ENCODE assay signal across 25 mouse cellular contexts in genomic region chr5:12451089-12451488, GRCm38 (mm10).
"Had no signal": no experiment of that assay in that cellular context is flagged by ENCODE, and none has a peak within 500 bp of the region (broad histone marks: within the 10 kb centered on the region; RNA-seq: fewer than 3 reads in every experiment).

No protein-coding gene starts in this region.

- H3K4me1 ChIP-seq: embryonic facial prominence, embryonic 10.5 days; embryonic facial prominence, embryonic 12.5 days; embryonic facial prominence, embryonic 13.5 days; embryonic facial prominence, embryonic 15.5 days; forebrain, embryonic 10.5 days; forebrain, embryonic 12.5 days; forebrain, embryonic 13.5 days; forebrain, embryonic 15.5 days had no signal

- H3K9me3 ChIP-seq: embryonic facial prominence, embryonic 10.5 days; embryonic facial prominence, embryonic 12.5 days; embryonic facial prominence, embryonic 13.5 days; embryonic facial prominence, embryonic 15.5 days; forebrain, embryonic 10.5 days; forebrain, embryonic 12.5 days; forebrain, embryonic 13.5 days; forebrain, embryonic 15.5 days had no signal

- H3K27me3 ChIP-seq: embryonic facial prominence, embryonic 12.5 days; embryonic facial prominence, embryonic 13.5 days; embryonic facial prominence, embryonic 15.5 days; forebrain, embryonic 12.5 days; forebrain, embryonic 13.5 days; forebrain, embryonic 15.5 days had no signal

- DNase-seq: cerebellum, adult 9-10 months; cerebellum, adult 9-11 months; cerebellum, postnatal 10 days; cerebellum, postnatal 14 days; cerebellum, postnatal 25 days; cerebellum, postnatal 36 days; embryo, embryonic 11 days; forebrain, postnatal 0 days; gastrocnemius, adult 2 months; gastrocnemius, postnatal 10 days; gastrocnemius, postnatal 14 days; gastrocnemius, postnatal 25 days; gastrocnemius, postnatal 36 days; heart, adult 11 months; heart, adult 18-20 months; heart, adult 2 months had no signal

- H3K9ac ChIP-seq: embryonic facial prominence, embryonic 12.5 days; embryonic facial prominence, embryonic 13.5 days; embryonic facial prominence, embryonic 15.5 days; forebrain, embryonic 12.5 days; forebrain, embryonic 13.5 days; forebrain, embryonic 15.5 days; forebrain, postnatal 0 days had no signal

- H3K4me2 ChIP-seq: embryonic facial prominence, embryonic 12.5 days; embryonic facial prominence, embryonic 13.5 days; embryonic facial prominence, embryonic 15.5 days; forebrain, embryonic 12.5 days; forebrain, embryonic 13.5 days; forebrain, embryonic 15.5 days had no signal

- H3K27ac ChIP-seq: embryonic facial prominence, embryonic 10.5 days; embryonic facial prominence, embryonic 12.5 days; embryonic facial prominence, embryonic 13.5 days; embryonic facial prominence, embryonic 15.5 days; forebrain, embryonic 10.5 days; forebrain, embryonic 12.5 days; forebrain, embryonic 13.5 days; forebrain, embryonic 15.5 days; gastrocnemius, adult 2 months; heart, adult 2 months had no signal

- H3K4me3 ChIP-seq: embryonic facial prominence, embryonic 10.5 days; embryonic facial prominence, embryonic 12.5 days; embryonic facial prominence, embryonic 13.5 days; embryonic facial prominence, embryonic 15.5 days; erythroblast, embryonic 14.5 days; forebrain, embryonic 10.5 days; forebrain, embryonic 12.5 days; forebrain, embryonic 13.5 days; forebrain, embryonic 15.5 days; gastrocnemius, adult 2 months; heart, adult 2 months had no signal

- H3K36me3 ChIP-seq: embryonic facial prominence, embryonic 10.5 days; embryonic facial prominence, embryonic 12.5 days; embryonic facial prominence, embryonic 13.5 days; embryonic facial prominence, embryonic 15.5 days; forebrain, embryonic 10.5 days; forebrain, embryonic 12.5 days; forebrain, embryonic 15.5 days had no signal
